Mouse (Mus musculus): ENCODE results near the gene Slc3a2. TPM values are rescaled to one million over a fixed set of nuclear protein-coding genes. Genes with fewer than 3 reads are reported as not detected.

The Slc3a2 gene
- total and polyA plus RNA-seq, 3 experiments, result 269 to 478 (median 284) TPM

DNA sequence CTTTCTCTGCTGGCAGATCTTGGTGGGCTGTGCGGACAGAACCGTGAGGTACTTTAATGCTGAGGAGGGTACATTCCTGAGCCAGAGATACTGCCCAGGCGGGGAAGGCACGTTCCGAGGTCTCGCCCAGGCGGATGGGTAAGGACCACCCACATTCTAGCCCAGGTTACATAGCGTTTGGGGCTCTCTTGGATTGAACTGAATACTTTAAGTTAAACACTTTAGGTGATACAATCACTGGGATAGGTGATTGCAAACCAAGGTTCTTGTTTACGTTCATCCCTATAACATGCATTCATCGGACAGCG, 12.9 kb upstream of the Slc3a2 start:
- peak overlapping the region; percentile 68 to 99 (median 99) for H3K4me3 ChIP-seq (replicated peaks in 1 of 3; ENCODE audit: low read depth in 2 of 3, low read length in 2 of 3, poor library complexity in 1 of 3)
- H3K9ac ChIP-seq (ENCODE audit: insufficient read depth, low read depth), result peak overlapping the region; percentile 91
- peaks cover 34 to 42% of the 10 kb centered on the region in 2 experiments for H3K36me3 ChIP-seq (replicated peaks in 1 of 2; ENCODE audit: control insufficient read depth in 1 of 2, insufficient read depth in 1 of 2, low read length in 1 of 2)
- H3K9me3 ChIP-seq (replicated peaks; ENCODE audit: low read length), result peaks cover 5% of the 10 kb centered on the region
- H3K4me1 ChIP-seq (ENCODE audit: control insufficient read depth in 1 of 2, insufficient read depth in 2 of 2), result peaks cover 7 to 33% of the 10 kb centered on the region in 2 experiments; a peak in 3 of 4 replicates
- peak overlapping the region; percentile 58 for H3K27ac ChIP-seq (ENCODE audit: insufficient read depth, low read depth)
- no peak for DNase-seq (ENCODE audit: extremely low read depth)
- TF ChIP-seq MEF2A (IDR thresholded peaks at IDR 0.05; ENCODE audit: borderline replicate concordance, low read depth, low read length) (no peak), HCFC1 (IDR thresholded peaks at IDR 0.05; ENCODE audit: low read depth, low read length) (no peak), JUND (conservative IDR thresholded peaks at IDR 0.05; ENCODE audit: low read depth, low read length) (no peak), TCF12 (IDR thresholded peaks at IDR 0.05; ENCODE audit: low read depth, low read length) (no peak), JUN (IDR thresholded peaks at IDR 0.05; ENCODE audit: insufficient read depth, low read depth, low read length) (no peak), NRF1 (IDR thresholded peaks at IDR 0.05; ENCODE audit: low read depth, low read length) (no peak), USF1 (IDR thresholded peaks at IDR 0.05; ENCODE audit: low read depth, low read length) (no peak), CHD2 (IDR thresholded peaks at IDR 0.05; ENCODE audit: low read length) (no peak), ZKSCAN1 (IDR thresholded peaks at IDR 0.05; ENCODE audit: borderline replicate concordance, low read depth, low read length) (no peak), RAD21 (IDR thresholded peaks at IDR 0.05; ENCODE audit: low read depth, low read length) (no peak), ZNF384 (IDR thresholded peaks at IDR 0.05; ENCODE audit: low read depth, low read length) (no peak), RCOR1 (conservative IDR thresholded peaks at IDR 0.05; ENCODE audit: low read depth, low read length) (no peak), MAZ (IDR thresholded peaks at IDR 0.05; ENCODE audit: low read depth, low read length) (no peak), E2F4 (IDR thresholded peaks at IDR 0.05; ENCODE audit: insufficient replicate concordance, low read depth, low read length) (no peak), IRF4 (IDR thresholded peaks at IDR 0.05; ENCODE audit: low read depth, low read length) (no peak), MXI1 (IDR thresholded peaks at IDR 0.05; ENCODE audit: low read depth, low read length) (no peak), SMC3 (IDR thresholded peaks at IDR 0.05; ENCODE audit: low read depth, low read length) (no peak), KAT2A (IDR thresholded peaks at IDR 0.05; ENCODE audit: insufficient replicate concordance, low read length) (no peak), NELFE (IDR thresholded peaks at IDR 0.05; ENCODE audit: low read depth, low read length) (no peak)
- in situ Hi-C loops (cut with MboI; ENCODE audit: low pct_ligation_motif_present, low pct_unique_long_range_greater_than_20kb, low sequenced_read_pairs) (loop anchor here (25.0 kb wide), 1 partner anchor 376 kb away; no protein-coding TSS in a partner anchor), dilution Hi-C loops (cut with MboI; ENCODE audit: extremely low pct_ligation_motif_present, extremely low pct_unique_long_range_greater_than_20kb, low sequenced_read_pairs) (no loop called here)
- peak overlapping the region; percentile 51 for H3K4me2 ChIP-seq (ENCODE audit: insufficient read depth, low read depth, poor library complexity, severe bottlenecking)
- H3K27me3 ChIP-seq (replicated peaks), result no peaks in the 10 kb centered on the region
- H3K79me2 ChIP-seq (replicated peaks; ENCODE audit: control insufficient read depth, extremely low read depth, insufficient read depth, poor library complexity, severe bottlenecking), result peaks cover 21% of the 10 kb centered on the region

Measured in CH12.LX (cell line).